ENCODE assay signal across 19 mouse cellular contexts in the genomic region with DNA sequence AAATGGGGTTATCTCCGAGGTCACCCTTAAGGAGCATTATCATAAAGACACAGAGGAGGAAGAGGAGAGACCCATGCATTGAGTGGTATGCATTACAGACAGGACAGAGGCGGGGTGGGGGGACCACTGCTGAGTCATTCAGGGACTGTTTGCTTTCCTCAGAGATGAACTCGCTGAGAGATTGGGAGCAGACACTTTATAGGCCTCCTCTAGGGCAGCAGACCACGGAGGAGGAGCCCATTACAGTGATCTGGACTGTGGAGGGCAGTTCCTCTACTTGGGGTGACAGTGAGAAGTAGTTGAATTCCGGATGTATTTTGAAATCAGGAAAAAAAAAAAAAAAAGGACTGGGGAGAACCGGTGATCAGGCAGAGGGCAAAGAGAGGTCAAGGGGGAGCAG. TPM values are rescaled to one million over a fixed set of nuclear protein-coding genes. Genes with fewer than 3 reads are reported as not detected.
DNase-seq lines count a peak whose midpoint lies in the region; ATAC-seq lines count a peak whose summit lies in the region.
"Had no signal": no experiment of that assay in that cellular context is flagged by ENCODE, and none has a peak within 500 bp of the region (broad histone marks: within the 10 kb centered on the region; RNA-seq: fewer than 3 reads in every experiment).

No protein-coding gene starts in this region.

- 54% methylated on average over 6 of the region's 6 CpGs for WGBS in kidney, embryonic 14.5 days
- WGBS in liver, embryonic 16.5 days (ENCODE audit: insufficient replicate concordance), result 8% methylated on average over 6 of the region's 6 CpGs

- H3K4me3 ChIP-seq in kidney, embryonic 14.5 days (ENCODE audit: low read length), result no peak overlapping the region
- H3K4me3 ChIP-seq in liver, embryonic 16.5 days (ENCODE audit: low read depth, low read length), result no peak overlapping the region
- H3K4me3 ChIP-seq: forebrain, embryonic 12.5 days; gastrocnemius, adult 2 months; heart, embryonic 10.5 days; hindbrain, embryonic 15.5 days had no signal

- no peak overlapping the region for H3K4me2 ChIP-seq in kidney, embryonic 14.5 days (replicated peaks; ENCODE audit: low read depth, low read length)
- no peak overlapping the region for H3K4me2 ChIP-seq in liver, embryonic 16.5 days (ENCODE audit: low read depth, low read length)
- H3K4me2 ChIP-seq: forebrain, embryonic 12.5 days; hindbrain, embryonic 15.5 days; lung, embryonic 14.5 days had no signal

- no peak overlapping the region for H3K27ac ChIP-seq in kidney, embryonic 14.5 days (ENCODE audit: low read depth, low read length)
- H3K27ac ChIP-seq in liver, embryonic 16.5 days (ENCODE audit: low read length), result 0 out of 2 replicates have a peak overlapping the region, but pooled peaks have one; percentile 33
- H3K27ac ChIP-seq: forebrain, embryonic 12.5 days; gastrocnemius, adult 2 months; heart, embryonic 10.5 days; hindbrain, embryonic 15.5 days had no signal

- DNase-seq in kidney, postnatal 10 days, result no peak
- peak; percentile 42 for DNase-seq in ES-CJ7 (ENCODE audit: low read depth, low spot score)
- no peak for DNase-seq in gastrocnemius, postnatal 14 days
- no peak for DNase-seq in ovary, postnatal 10 days (ENCODE audit: low spot score)
- DNase-seq: B cell, adult 2 months; cerebellum, adult 8-10 months; gastrocnemius, adult 2 months; heart, postnatal 14 days; kidney, adult 11 months; left cerebral cortex, postnatal 4 days; lung, embryonic 14.5 days; right cerebral cortex, adult 18-20 months had no signal

- no peaks in the 10 kb centered on the region for H3K27me3 ChIP-seq in kidney, embryonic 14.5 days (ENCODE audit: control insufficient read depth, insufficient read depth, low read length)
- H3K27me3 ChIP-seq in liver, embryonic 16.5 days (ENCODE audit: control insufficient read depth, insufficient read depth, low read depth, low read length), result no peaks in the 10 kb centered on the region
- H3K27me3 ChIP-seq: forebrain, embryonic 12.5 days; hindbrain, embryonic 15.5 days had no signal

- H3K9me3 ChIP-seq in kidney, embryonic 14.5 days (ENCODE audit: control insufficient read depth, low read length), result no peaks in the 10 kb centered on the region
- H3K9me3 ChIP-seq in liver, embryonic 16.5 days (replicated peaks; ENCODE audit: control insufficient read depth, low read length), result no peaks in the 10 kb centered on the region
- H3K9me3 ChIP-seq: forebrain, embryonic 12.5 days; heart, embryonic 10.5 days; hindbrain, embryonic 15.5 days had no signal

- H3K4me1 ChIP-seq in kidney, embryonic 14.5 days (ENCODE audit: control insufficient read depth, insufficient read depth, low read length), result no peaks in the 10 kb centered on the region
- peaks cover 6% of the 10 kb centered on the region for H3K4me1 ChIP-seq in liver, embryonic 16.5 days (ENCODE audit: control insufficient read depth, low read depth, low read length)
- H3K4me1 ChIP-seq: forebrain, embryonic 12.5 days; hindbrain, embryonic 15.5 days had no signal

- intact Hi-C loops in gastrocnemius, postnatal 14 days (cut with DNase I; ENCODE audit: low total_unique reads), result no loop called here

- H3K9ac ChIP-seq in kidney, embryonic 14.5 days (ENCODE audit: low read depth, low read length), result no peak overlapping the region
- no peak overlapping the region for H3K9ac ChIP-seq in liver, embryonic 16.5 days (ENCODE audit: low read depth, low read length)
- H3K9ac ChIP-seq: forebrain, embryonic 12.5 days; hindbrain, embryonic 15.5 days; lung, embryonic 14.5 days had no signal

- ATAC-seq in kidney, embryonic 14.5 days (ENCODE audit: low FRiP score, low TSS enrichment), result 0 out of 2 replicates have a peak, but pooled peaks have one; percentile 30
- peak; percentile 49 for ATAC-seq in common myeloid progenitor, adult 5-6 weeks (replicated peaks; ENCODE audit: low read depth, poor library complexity, severe bottlenecking)
- ATAC-seq in liver, embryonic 16.5 days (ENCODE audit: low read depth), result peak; percentile 60
- ATAC-seq in inflammation-experienced regulatory T-cells, adult 6 months, result no peak

- H3K36me3 ChIP-seq in kidney, embryonic 14.5 days (ENCODE audit: control insufficient read depth, insufficient read depth, low read length), result peaks cover 30% of the 10 kb centered on the region
- peaks cover 13% of the 10 kb centered on the region for H3K36me3 ChIP-seq in liver, embryonic 16.5 days (ENCODE audit: control insufficient read depth, insufficient read depth)

RNA-seq across cellular contexts. Expression of a gene that starts 1.9 kb away (rescaled TPM):
- 0.66 and 0.81 TPM in 2 replicates for polyA plus RNA-seq in kidney, embryonic 14.5 days (2014; fragmentation: Nextera tagmentation; extraction: Ambion mirVana)
- 2.8 TPM in 1 of 2 replicates, not detected in the other for total RNA-seq in common myeloid progenitor, adult 5-6 weeks (2017)
- polyA plus RNA-seq in liver, embryonic 16.5 days (2015; fragmentation: Nextera tagmentation; extraction: Ambion mirVana), result 4.0 and 5.6 TPM in 2 replicates
- not detected for total RNA-seq in gastrocnemius, postnatal 14 days (2021)
- under 1 TPM; 0.57 to 0.93 (median 0.91) TPM for polyA plus RNA-seq in inflammation-experienced regulatory T-cells, adult 6 months (2017; shearing (Covaris generic))

RNA-seq across cellular contexts. Expression of a gene that starts 10.9 kb away (rescaled TPM):
- 73.1 and 82.9 TPM in 2 replicates for polyA plus RNA-seq in kidney, embryonic 14.5 days (2014; fragmentation: Nextera tagmentation; extraction: Ambion mirVana)
- total RNA-seq in common myeloid progenitor, adult 5-6 weeks (2017), result 17.3 and 18.4 TPM in 2 replicates
- 14.4 and 17.9 TPM in 2 replicates for polyA plus RNA-seq in liver, embryonic 16.5 days (2015; fragmentation: Nextera tagmentation; extraction: Ambion mirVana)
- total RNA-seq in gastrocnemius, postnatal 14 days (2021), result 10 to 100 TPM in 1 of 2 experiments, 1 to 10 TPM in 1; 9.9 to 13.1 TPM
- 10 to 100 TPM; 49.2 to 71.1 (median 57.9) TPM for polyA plus RNA-seq in inflammation-experienced regulatory T-cells, adult 6 months (2017; shearing (Covaris generic))

RNA-seq across cellular contexts. Expression of a gene that starts 46.9 kb away (rescaled TPM):
- polyA plus RNA-seq in kidney, embryonic 14.5 days (2014; fragmentation: Nextera tagmentation; extraction: Ambion mirVana), result 375 and 422 TPM in 2 replicates
- 414 and 543 TPM in 2 replicates for total RNA-seq in common myeloid progenitor, adult 5-6 weeks (2017)
- 121 and 124 TPM in 2 replicates for polyA plus RNA-seq in liver, embryonic 16.5 days (2015; fragmentation: Nextera tagmentation; extraction: Ambion mirVana)
- 10 to 100 TPM; 58.8 to 69.1 TPM for total RNA-seq in gastrocnemius, postnatal 14 days (2021)
- 100 to 1,000 TPM; 269 to 417 (median 346) TPM for polyA plus RNA-seq in inflammation-experienced regulatory T-cells, adult 6 months (2017; shearing (Covaris generic))
